Mouse (Mus musculus) embryonic facial prominence, embryonic 14.5 days (tissue): ENCODE measurements around the gene Cep19. TPM values are rescaled to one million over a fixed set of nuclear protein-coding genes. Genes with fewer than 3 reads are reported as not detected.
"Not testable (repeated sequence)": the region's sequence is repeated elsewhere in the genome, so short reads cannot be mapped to it uniquely, and the experiment has no call there.

Experiments used
- ATAC-seq: fragments of 200-750 bp; cut with Nextera tagmentation; 2 replicates; pipeline ENCODE4 v1.8.0; 2017; ENCODE audit warnings: low read depth, moderate number of reproducible peaks, moderate TSS enrichment
- DNase-seq: peaks from one replicate; pipeline ENCODE4 v3.0.0-alpha.2; 2015; ENCODE audit warnings: low spot score
- H3K27ac ChIP-seq: fragments of 300-500 bp; sonication (generic); replicated peaks from 2 replicates; pipeline ENCODE4 v1.5.1; 2014; ENCODE audit warnings: low read depth, mild to moderate bottlenecking, low read length, moderate library complexity
- H3K27me3 ChIP-seq: fragments of 300-500 bp; sonication (generic); replicated peaks from 2 replicates; pipeline ENCODE4 v1.6.1; 2014; ENCODE audit warnings: low read length; ENCODE audit not compliant: control insufficient read depth, insufficient read depth
- H3K36me3 ChIP-seq: fragments of 300-500 bp; sonication (generic); 2 replicates; pipeline ENCODE4 v1.6.1; 2014; ENCODE audit warnings: low read length, mixed read lengths; ENCODE audit not compliant: control insufficient read depth, insufficient read depth
- H3K4me1 ChIP-seq: fragments of 300-500 bp; sonication (generic); 2 replicates; pipeline ENCODE4 v1.6.1; 2014; ENCODE audit warnings: antibody characterized with exemption, low read length; ENCODE audit not compliant: control insufficient read depth, insufficient read depth
- H3K4me2 ChIP-seq: fragments of 300-500 bp; sonication (generic); 2 replicates; pipeline ENCODE4 v1.6.1; 2014; ENCODE audit warnings: low read depth, mild to moderate bottlenecking, low read length, moderate library complexity, mixed read lengths
- H3K4me3 ChIP-seq: fragments of 300-500 bp; sonication (generic); 2 replicates; pipeline ENCODE4 v1.5.1; 2014; ENCODE audit warnings: low read depth, mild to moderate bottlenecking, low read length
- H3K9ac ChIP-seq: fragments of 300-500 bp; sonication (generic); 2 replicates; pipeline ENCODE4 v1.6.1; 2014; ENCODE audit warnings: low read depth, mild to moderate bottlenecking, low read length, moderate library complexity, mixed read lengths
- H3K9me3 ChIP-seq: fragments of 300-500 bp; sonication (generic); 2 replicates; pipeline ENCODE4 v1.6.1; 2016; ENCODE audit warnings: low read length; ENCODE audit not compliant: control insufficient read depth
- WGBS: fragments of 180-500 bp; shearing (Covaris S2); extraction: QIAGEN DNeasy Blood & Tissue Kit; methylation state at CpG from one replicate; pipeline ENCODE4 v1.1.7; 2014; 5-methylcytosine and 5-hydroxymethylcytosine counted together
- polyA plus RNA-seq: library from polyadenylated mRNA; unstranded; fragments of >200 nt; fragmentation: Nextera tagmentation; extraction: Ambion mirVana; gene quantifications from 2 replicates; pipeline ENCODE4 v1.2.1, GENCODE M21; 2014

Cep19 gene
- polyA plus RNA-seq, 1 experiment from 2014 or later: 29.4 TPM

DNA sequence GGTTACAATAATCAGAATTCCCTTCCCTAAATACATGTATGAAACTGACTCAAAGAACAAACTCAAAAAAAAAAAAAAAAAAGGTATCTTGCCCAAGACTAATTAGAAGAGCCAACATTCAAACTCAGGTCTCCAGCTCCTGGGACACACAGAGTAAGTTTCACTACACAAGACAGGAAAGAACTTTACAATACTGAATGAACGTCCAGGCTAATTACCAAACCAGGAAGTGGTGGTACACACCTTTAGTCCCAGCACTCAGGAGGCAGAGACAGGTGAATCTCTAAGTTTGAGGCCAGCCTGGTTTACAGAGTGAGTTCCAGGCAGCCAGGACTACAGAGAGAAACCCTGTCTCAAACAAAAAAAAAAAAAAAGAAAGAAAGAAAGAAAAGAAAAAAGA, 23.8 kb upstream of the Cep19 start:
- 53% methylated on average over 1 of the region's 1 CpGs for WGBS

DNA sequence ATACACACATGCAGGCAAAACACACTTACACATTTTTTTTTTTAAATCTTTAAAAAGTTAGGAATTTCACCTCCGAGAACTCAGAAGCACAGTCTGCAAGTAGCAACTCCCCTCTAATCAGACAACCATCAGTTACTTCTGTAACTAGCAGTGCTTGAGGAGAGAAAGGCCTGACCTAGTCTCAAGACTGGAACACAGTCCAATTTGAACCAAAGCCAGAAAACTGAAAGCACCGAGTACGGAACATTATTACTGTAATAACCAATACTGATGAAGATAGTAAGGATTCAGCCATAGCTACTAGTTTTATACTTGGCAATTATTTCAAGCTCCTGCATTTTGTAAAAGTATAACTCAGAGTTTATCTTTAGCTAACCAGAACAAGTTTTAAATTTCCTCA, 23.2 kb upstream of the Cep19 start:
- peak overlapping the region; percentile 78 for H3K4me2 ChIP-seq
- 0 out of 2 replicates have a peak overlapping the region, but pooled peaks have one; percentile 45 for H3K9ac ChIP-seq
- H3K27me3 ChIP-seq: no peaks in the 10 kb centered on the region
- no peaks in the 10 kb centered on the region for H3K9me3 ChIP-seq
- H3K4me3 ChIP-seq: no peak overlapping the region
- no peak overlapping the region for H3K27ac ChIP-seq
- ATAC-seq: no peak
- no peak for DNase-seq
- H3K4me1 ChIP-seq: peaks cover 18% of the 10 kb centered on the region
- 56% methylated on average over 3 of the region's 3 CpGs for WGBS
- 0 out of 2 replicates have a peak, but pooled peaks cover 6% of the 10 kb centered on the region for H3K36me3 ChIP-seq

More for the DNA sequence above, 23.8 kb upstream of the Cep19 start:
- Histone ChIP-seq H3K9me3 (no peaks in the 10 kb centered on the region), H3K4me1 (peaks cover 18% of the 10 kb centered on the region), H3K36me3 (0 out of 2 replicates have a peak, but pooled peaks cover 6% of the 10 kb centered on the region), H3K4me3 (no peak overlapping the region), H3K9ac (no peak overlapping the region), H3K4me2 (no peak overlapping the region; the same call in 1 of the 2 replicates), H3K27me3 (no peaks in the 10 kb centered on the region), H3K27ac (no peak overlapping the region)
- ATAC-seq: no peak
- DNase-seq: no peak

DNA sequence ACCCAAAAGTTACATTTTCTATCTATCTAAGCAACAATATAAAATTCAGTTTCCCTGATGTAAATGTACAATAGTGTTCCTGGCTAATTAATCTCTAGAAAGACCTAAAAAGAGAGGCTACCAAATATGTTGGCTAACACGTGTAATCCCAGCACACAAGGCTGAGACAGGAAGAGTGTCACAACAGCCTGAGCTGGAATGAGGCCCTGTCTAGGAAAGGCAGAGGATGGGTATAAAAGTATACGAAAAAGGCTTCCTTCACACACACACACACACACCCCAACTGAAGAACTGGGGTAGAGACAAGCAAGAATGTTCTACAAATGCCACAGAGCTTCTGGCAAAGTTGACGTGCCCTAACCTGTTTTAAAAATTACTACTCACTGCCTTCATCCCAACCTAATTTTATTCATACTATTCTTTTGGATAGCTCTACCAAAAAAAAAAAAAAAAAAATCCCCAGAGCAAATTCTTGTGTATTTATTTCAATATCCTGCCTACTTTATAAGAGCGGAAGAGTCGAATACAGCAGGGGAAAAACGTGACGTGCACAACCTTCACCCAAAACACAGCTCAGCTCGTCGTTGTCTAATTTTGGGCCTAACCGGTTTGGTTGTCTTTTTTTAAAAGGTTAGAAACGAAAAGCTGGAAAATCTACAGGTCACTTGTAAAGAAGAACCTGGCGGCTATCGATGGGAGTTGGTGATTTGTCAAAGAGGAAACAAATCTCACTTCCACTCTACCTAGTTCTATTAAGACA, 21.8 kb upstream of the Cep19 start:
- Histone ChIP-seq H3K9ac (peak overlapping the region; percentile 98), H3K4me1 (peaks cover 18% of the 10 kb centered on the region), H3K4me2 (peak overlapping the region; percentile 78), H3K36me3 (0 out of 2 replicates have a peak, but pooled peaks cover 11% of the 10 kb centered on the region), H3K9me3 (no peaks in the 10 kb centered on the region), H3K27me3 (no peaks in the 10 kb centered on the region), H3K4me3 (peak overlapping the region; percentile 95), H3K27ac (peak overlapping the region; percentile 97)
- no peak for ATAC-seq
- DNase-seq: peak; percentile 36
- 5% methylated on average over 13 of the region's 13 CpGs for WGBS

DNA sequence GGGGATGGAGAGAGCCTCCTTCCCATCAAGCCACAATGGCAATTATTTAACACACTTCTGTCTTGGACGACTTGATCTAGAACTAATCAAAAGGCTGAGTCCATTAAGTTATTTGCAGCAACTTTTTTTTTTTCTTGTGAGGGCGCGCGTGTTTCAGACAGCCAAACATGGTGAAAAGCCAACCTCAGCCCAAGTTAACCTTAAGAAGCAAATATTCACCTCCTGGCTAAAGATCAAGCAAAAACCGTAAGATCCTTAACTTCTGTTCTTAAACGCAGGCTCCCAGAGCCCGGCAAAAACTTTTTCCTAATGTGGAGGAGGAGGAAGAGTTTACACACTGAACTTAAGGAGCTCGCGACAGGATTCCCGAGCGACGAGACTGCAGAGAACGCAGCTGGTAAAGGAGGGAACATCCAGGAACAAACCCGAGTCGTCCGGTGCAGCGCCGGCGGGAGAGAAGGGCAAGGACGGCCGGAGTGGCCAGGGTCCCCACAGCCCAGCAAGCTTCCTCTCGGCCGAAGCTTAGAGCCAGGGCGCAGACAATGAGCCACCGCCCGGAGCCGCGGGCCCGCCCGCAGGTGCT, 21.1 kb upstream of the Cep19 start:
- Histone ChIP-seq H3K27ac (peak overlapping the region; percentile 97), H3K4me1 (peaks cover 18% of the 10 kb centered on the region), H3K4me2 (peak overlapping the region; percentile 78), H3K36me3 (peaks cover 13% of the 10 kb centered on the region; the same call in 1 of the 2 replicates), H3K9ac (peak overlapping the region; percentile 98), H3K4me3 (peak overlapping the region; percentile 95), H3K9me3 (no peaks in the 10 kb centered on the region), H3K27me3 (no peaks in the 10 kb centered on the region)
- 0% methylated on average over 18 of the region's 30 CpGs for WGBS
- ATAC-seq: no peak; the same call in 1 of the 2 replicates
- DNase-seq: peak; percentile 68

DNA sequence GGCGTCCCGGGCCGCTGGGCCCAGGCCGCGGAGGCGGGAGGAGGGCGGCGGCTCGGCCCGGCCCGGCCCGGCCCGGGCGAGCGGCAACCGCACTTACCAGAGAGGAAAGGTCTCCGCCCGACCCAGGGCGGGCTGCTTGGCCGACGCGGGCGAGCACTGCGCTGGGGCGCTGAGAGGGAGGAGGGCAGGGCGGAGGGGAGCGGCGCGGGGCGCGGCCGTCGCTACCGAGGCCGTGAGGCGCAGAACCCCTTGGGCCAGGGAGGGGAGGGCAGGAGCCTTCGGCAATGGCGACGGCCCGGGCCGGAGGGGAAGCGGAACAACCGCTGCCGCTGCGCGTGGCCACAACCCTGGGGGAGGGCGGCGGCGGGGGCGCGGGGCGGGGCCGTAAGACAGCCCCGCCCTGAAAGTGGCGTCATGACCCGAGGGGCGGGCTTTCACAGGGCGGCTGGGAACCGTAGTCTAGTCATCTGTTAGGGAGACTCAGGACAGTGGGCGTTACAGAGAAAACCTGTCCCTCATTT, 20.5 kb upstream of the Cep19 start, which contains the start of gene Pak2:
Gene Pak2 (minus strand): TSS at position 352 of the 521 bp plus-strand sequence.
- 0% methylated on average over 18 of the region's 60 CpGs for WGBS
- DNase-seq: peak; percentile 93
- Histone ChIP-seq H3K4me2 (peak within 1 kb of the TSS; percentile 78), H3K9me3 (no peaks in the 10 kb centered on the region), H3K4me3 (peak within 1 kb of the TSS; percentile 95), H3K27me3 (no peaks in the 10 kb centered on the region), H3K36me3 (peaks cover 16% of the 10 kb centered on the region; the same call in 1 of the 2 replicates), H3K4me1 (peaks cover 18% of the 10 kb centered on the region), H3K27ac (peak within 1 kb of the TSS; percentile 97), H3K9ac (peak within 1 kb of the TSS; percentile 98)
- ATAC-seq: peak; percentile 96

DNA sequence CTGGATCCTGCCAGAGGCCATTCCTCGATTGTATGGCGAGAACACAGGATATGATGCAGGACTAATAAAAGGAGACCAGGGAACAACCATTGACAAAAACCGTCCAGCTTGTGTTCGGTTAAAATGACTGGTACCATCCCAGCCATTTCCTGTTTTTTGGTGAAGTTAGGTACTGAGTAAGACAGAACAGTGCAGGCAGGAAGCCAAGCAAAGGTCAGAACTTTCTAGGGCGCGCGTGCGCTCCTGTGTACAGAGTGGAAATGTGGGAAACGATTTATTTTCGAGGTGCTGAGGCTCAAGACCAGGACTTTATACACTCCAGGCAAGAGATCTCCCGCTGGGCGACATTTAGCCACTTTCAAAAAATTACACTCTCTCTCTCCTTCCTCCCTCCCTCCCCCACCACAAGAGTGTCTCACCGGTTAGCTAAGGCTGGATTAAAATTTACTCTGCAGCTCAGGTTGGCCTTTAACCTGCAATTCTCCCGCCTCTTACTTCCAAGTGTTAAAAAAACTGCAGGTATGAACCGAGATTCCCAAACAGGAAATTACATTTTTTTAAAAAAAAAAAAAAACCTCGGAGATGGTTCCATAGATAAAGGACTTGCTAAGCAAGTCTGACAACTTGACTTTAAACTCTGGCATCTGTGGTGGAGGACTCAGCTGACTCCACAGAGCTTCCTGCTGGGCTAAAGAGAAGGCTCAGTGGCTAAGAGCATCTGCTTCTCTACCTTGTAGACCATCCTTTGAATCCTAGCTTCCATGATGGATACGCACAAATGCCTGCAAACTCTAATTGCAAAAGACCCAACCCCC, 11.8 kb upstream of the Cep19 start:
- H3K4me1 ChIP-seq: no peaks in the 10 kb centered on the region
- ATAC-seq (no peak), DNase-seq (peak; percentile 43)
- H3K27ac ChIP-seq: no peak overlapping the region
- no peak overlapping the region for H3K4me2 ChIP-seq
- H3K4me3 ChIP-seq: no peak overlapping the region
- WGBS: 76% methylated on average over 17 of the region's 17 CpGs
- H3K36me3 ChIP-seq: peaks cover 78% of the 10 kb centered on the region
- H3K27me3 ChIP-seq: no peaks in the 10 kb centered on the region
- no peak overlapping the region for H3K9ac ChIP-seq
- H3K9me3 ChIP-seq: no peaks in the 10 kb centered on the region

DNA sequence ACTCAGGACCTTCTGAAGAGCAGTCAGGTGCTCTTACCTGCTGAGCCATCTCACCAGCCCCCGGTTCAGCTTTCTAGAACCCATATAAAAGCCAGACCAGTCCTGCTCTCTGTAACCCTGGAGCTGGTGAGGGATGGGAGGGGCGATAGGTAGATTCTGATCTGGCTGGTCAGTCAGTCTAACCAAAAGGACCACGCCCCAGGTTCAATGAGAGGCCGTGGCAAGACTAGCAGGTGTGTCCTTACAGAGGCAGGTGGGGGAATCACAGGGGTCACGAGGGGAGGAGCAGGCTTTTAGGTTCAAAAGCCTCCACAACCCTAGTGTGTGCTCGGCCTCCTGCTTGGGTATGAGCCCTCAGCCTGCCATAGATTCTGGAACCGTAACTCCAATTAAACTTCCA, 8.1 kb upstream of the Cep19 start:
- Histone ChIP-seq H3K27me3 (no peaks in the 10 kb centered on the region), H3K9ac (no peak overlapping the region), H3K36me3 (peaks cover 64% of the 10 kb centered on the region), H3K4me3 (no peak overlapping the region), H3K4me1 (no peaks in the 10 kb centered on the region), H3K9me3 (no peaks in the 10 kb centered on the region), H3K27ac (no peak overlapping the region), H3K4me2 (no peak overlapping the region)
- WGBS: 96% methylated on average over 7 of the region's 7 CpGs
- ATAC-seq (no peak), DNase-seq (no peak)

DNA sequence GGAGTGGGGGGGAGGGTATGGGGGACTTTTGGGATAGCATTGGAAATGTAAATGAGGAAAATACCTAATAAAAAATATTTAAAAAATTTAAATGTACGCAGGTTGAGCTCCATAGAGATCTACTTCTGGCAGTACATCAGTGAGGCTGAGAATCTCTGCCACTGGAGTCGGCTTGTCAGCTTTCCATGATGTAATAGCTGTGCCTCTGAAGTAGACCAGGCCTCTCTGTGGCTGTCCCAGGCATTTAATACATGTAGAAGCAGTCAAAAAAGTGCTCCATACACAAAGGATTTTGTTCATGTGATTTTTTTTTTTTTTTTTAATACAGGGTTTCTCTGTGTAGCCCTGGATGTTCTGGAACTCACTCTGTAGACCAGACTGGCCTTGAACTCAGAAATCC, 1.8 kb upstream of the Cep19 start:
- H3K4me2 ChIP-seq, H3K9ac ChIP-seq, H3K27me3 ChIP-seq, ATAC-seq, H3K9me3 ChIP-seq, DNase-seq, H3K4me3 ChIP-seq, H3K27ac ChIP-seq, H3K4me1 ChIP-seq: not testable (repeated sequence)
- peaks cover 23% of the 10 kb centered on the region for H3K36me3 ChIP-seq
- WGBS: 88% methylated on average over 2 of the region's 2 CpGs
